Mouse (Mus musculus): ENCODE data around the gene BC049715. TPM values are rescaled to one million over a fixed set of nuclear protein-coding genes. Genes with fewer than 3 reads are reported as not detected.

The BC049715 gene
- polyA plus RNA-seq, 1 experiment from 2014 or later = 0.46 TPM

DNA sequence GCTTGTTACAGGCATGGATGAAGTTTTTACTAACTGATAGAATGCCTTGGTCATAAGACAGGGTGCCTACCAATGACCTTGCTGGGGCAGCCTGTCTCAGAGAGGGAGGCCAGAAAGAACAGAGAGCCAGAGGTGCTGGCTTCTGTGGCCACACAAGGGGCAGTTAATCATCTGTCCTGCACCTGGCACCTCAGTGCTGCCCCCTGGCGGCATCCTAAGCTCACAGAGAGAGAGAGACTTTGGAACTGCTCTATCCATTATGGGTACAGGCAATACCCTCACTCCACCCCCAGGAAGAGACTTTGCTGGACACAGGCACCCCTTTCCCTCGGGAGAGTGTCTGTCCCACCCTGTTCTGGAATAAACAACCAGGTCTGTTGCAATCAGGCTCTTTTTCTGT, 20.4 kb downstream of the BC049715 start:
- WGBS = 22% methylated on average over 2 of the region's 2 CpGs
- Histone ChIP-seq H3K4me2 (replicated peaks; ENCODE audit: low read depth) (no peak overlapping the region), H3K36me3 (ENCODE audit: control insufficient read depth, insufficient read depth, low read length) (no peaks in the 10 kb centered on the region), H3K4me3 (ENCODE audit: low read depth, low read length) (no peak overlapping the region), H3K9me3 (ENCODE audit: control insufficient read depth, low read length) (no peaks in the 10 kb centered on the region), H3K27ac (replicated peaks) (no peak overlapping the region), H3K27me3 (ENCODE audit: control insufficient read depth, insufficient read depth, low read length) (no peaks in the 10 kb centered on the region), H3K4me1 (replicated peaks; ENCODE audit: control insufficient read depth, insufficient read depth) (no peaks in the 10 kb centered on the region), H3K9ac (ENCODE audit: low read length) (no peak overlapping the region)
- ATAC-seq (ENCODE audit: low FRiP score, low TSS enrichment) (peak; percentile 59; the same call in 1 of the 2 replicates), DNase-seq (ENCODE audit: low spot score) (peak; percentile 68)
- TF ChIP-seq EP300 (optimal IDR thresholded peaks at IDR 0.05) (no peak), CTCF (IDR thresholded peaks at IDR 0.05; ENCODE audit: low read depth) (peak; percentile 78)

DNA sequence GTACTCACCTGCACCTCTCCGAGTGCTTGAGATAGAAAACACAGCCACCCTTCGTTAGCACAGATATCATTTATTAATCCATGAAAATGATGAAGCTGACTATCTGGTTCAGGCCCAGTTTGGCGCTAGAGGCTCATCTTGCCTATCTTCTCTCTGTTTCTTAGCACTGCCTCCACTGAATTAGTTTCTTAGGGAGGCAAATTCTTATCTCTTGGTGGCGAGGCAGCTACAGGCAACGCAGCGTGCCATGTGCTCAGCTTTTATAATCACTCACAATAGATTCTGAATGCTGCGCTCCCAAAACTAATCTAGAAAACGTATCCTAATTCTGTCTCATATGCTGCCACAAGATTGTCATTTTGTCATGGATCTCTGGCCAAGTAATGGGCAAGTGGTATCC, 21.0 kb downstream of the BC049715 start:
- WGBS = 74% methylated on average over 8 of the region's 8 CpGs
- Histone ChIP-seq H3K27me3 (ENCODE audit: control insufficient read depth, insufficient read depth, low read length) (no peaks in the 10 kb centered on the region), H3K4me3 (ENCODE audit: low read depth, low read length) (no peak overlapping the region)

GRCm38 (mm10) chr6:136848971-136849370, 21.5 kb downstream of the BC049715 start:
- H3K4me2 ChIP-seq (replicated peaks; ENCODE audit: low read depth) = no peak overlapping the region
- no peak for TF ChIP-seq CTCF (IDR thresholded peaks at IDR 0.05; ENCODE audit: low read depth)
- no peak for TF ChIP-seq EP300 (optimal IDR thresholded peaks at IDR 0.05)
- H3K9me3 ChIP-seq (ENCODE audit: control insufficient read depth, low read length) = no peaks in the 10 kb centered on the region
- no peak for DNase-seq (ENCODE audit: low spot score)
- ATAC-seq (ENCODE audit: low FRiP score, low TSS enrichment) = no peak
- no peaks in the 10 kb centered on the region for H3K27me3 ChIP-seq (ENCODE audit: control insufficient read depth, insufficient read depth, low read length)
- no peak overlapping the region for H3K4me3 ChIP-seq (ENCODE audit: low read depth, low read length)
- 0 out of 2 replicates have a peak overlapping the region, but pooled peaks have one; percentile 13 for H3K27ac ChIP-seq (replicated peaks)
- WGBS = 88% methylated on average over 5 of the region's 5 CpGs
- no peak overlapping the region for H3K9ac ChIP-seq (ENCODE audit: low read length)
- no peaks in the 10 kb centered on the region for H3K36me3 ChIP-seq (ENCODE audit: control insufficient read depth, insufficient read depth, low read length)
- H3K4me1 ChIP-seq (replicated peaks; ENCODE audit: control insufficient read depth, insufficient read depth) = no peaks in the 10 kb centered on the region

More for the DNA sequence above, 21.0 kb downstream of the BC049715 start:
- Histone ChIP-seq H3K9ac (ENCODE audit: low read length) (no peak overlapping the region), H3K27ac (replicated peaks) (no peak overlapping the region), H3K9me3 (ENCODE audit: control insufficient read depth, low read length) (no peaks in the 10 kb centered on the region), H3K4me2 (replicated peaks; ENCODE audit: low read depth) (no peak overlapping the region), H3K4me1 (replicated peaks; ENCODE audit: control insufficient read depth, insufficient read depth) (no peaks in the 10 kb centered on the region), H3K36me3 (ENCODE audit: control insufficient read depth, insufficient read depth, low read length) (no peaks in the 10 kb centered on the region)
- ATAC-seq (ENCODE audit: low FRiP score, low TSS enrichment) = no peak
- DNase-seq (ENCODE audit: low spot score) = no peak
- TF ChIP-seq EP300 (optimal IDR thresholded peaks at IDR 0.05) = no peak
- TF ChIP-seq CTCF (IDR thresholded peaks at IDR 0.05; ENCODE audit: low read depth) = no peak

DNA sequence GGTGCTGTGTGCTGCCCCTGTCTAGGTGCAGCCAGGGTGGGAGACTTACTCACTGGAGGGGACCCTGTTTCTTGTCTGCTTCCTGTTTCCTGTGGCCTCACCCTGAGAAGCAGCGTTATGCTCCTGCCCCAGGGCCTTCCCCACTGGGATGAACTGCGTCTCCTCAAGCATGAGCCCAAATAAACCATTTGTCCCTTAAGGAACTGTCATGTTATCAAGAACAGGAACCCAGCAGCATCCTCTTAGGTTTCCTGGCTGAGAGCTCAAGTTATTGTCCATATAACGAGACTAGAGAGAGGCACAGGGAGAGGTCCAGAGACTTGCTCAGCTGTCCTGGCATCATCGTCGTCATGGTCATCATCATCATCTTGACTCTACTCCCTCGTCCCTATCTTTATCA, 22.8 kb downstream of the BC049715 start:
- no peaks in the 10 kb centered on the region for H3K36me3 ChIP-seq (ENCODE audit: control insufficient read depth, insufficient read depth, low read length)
- DNase-seq (ENCODE audit: low spot score) (no peak), ATAC-seq (ENCODE audit: low FRiP score, low TSS enrichment) (no peak)
- H3K27ac ChIP-seq (replicated peaks) = no peak overlapping the region
- no peak overlapping the region for H3K4me2 ChIP-seq (replicated peaks; ENCODE audit: low read depth)
- H3K9ac ChIP-seq (ENCODE audit: low read length) = no peak overlapping the region
- no peak overlapping the region for H3K4me3 ChIP-seq (ENCODE audit: low read depth, low read length)
- no peaks in the 10 kb centered on the region for H3K9me3 ChIP-seq (ENCODE audit: control insufficient read depth, low read length)
- 73% methylated on average over 6 of the region's 6 CpGs for WGBS
- H3K4me1 ChIP-seq (replicated peaks; ENCODE audit: control insufficient read depth, insufficient read depth) = no peaks in the 10 kb centered on the region
- no peak for TF ChIP-seq EP300 (optimal IDR thresholded peaks at IDR 0.05)
- no peak for TF ChIP-seq CTCF (IDR thresholded peaks at IDR 0.05; ENCODE audit: low read depth)
- H3K27me3 ChIP-seq (ENCODE audit: control insufficient read depth, insufficient read depth, low read length) = no peaks in the 10 kb centered on the region

- no peaks in the 10 kb centered on the region for H3K27me3 ChIP-seq (ENCODE audit: control insufficient read depth, insufficient read depth, low read length)
- TF ChIP-seq CTCF (IDR thresholded peaks at IDR 0.05; ENCODE audit: low read depth) = no peak
- no peak for TF ChIP-seq EP300 (optimal IDR thresholded peaks at IDR 0.05)
- ATAC-seq (ENCODE audit: low FRiP score, low TSS enrichment) = no peak
- H3K4me1 ChIP-seq (replicated peaks; ENCODE audit: control insufficient read depth, insufficient read depth) = no peaks in the 10 kb centered on the region
- no peak overlapping the region for H3K4me3 ChIP-seq (ENCODE audit: low read depth, low read length)
- no peak overlapping the region for H3K4me2 ChIP-seq (replicated peaks; ENCODE audit: low read depth)
- no peaks in the 10 kb centered on the region for H3K9me3 ChIP-seq (ENCODE audit: control insufficient read depth, low read length)
- H3K27ac ChIP-seq (replicated peaks) = peak overlapping the region; percentile 40
- no peaks in the 10 kb centered on the region for H3K36me3 ChIP-seq (ENCODE audit: control insufficient read depth, insufficient read depth, low read length)
- WGBS = 71% methylated on average over 4 of the region's 4 CpGs
- DNase-seq (ENCODE audit: low spot score) = no peak
- H3K9ac ChIP-seq (ENCODE audit: low read length) = no peak overlapping the region
These were observed 24.9 kb downstream of the BC049715 start for GRCm38 (mm10) chr6:136852348-136852747.

DNA sequence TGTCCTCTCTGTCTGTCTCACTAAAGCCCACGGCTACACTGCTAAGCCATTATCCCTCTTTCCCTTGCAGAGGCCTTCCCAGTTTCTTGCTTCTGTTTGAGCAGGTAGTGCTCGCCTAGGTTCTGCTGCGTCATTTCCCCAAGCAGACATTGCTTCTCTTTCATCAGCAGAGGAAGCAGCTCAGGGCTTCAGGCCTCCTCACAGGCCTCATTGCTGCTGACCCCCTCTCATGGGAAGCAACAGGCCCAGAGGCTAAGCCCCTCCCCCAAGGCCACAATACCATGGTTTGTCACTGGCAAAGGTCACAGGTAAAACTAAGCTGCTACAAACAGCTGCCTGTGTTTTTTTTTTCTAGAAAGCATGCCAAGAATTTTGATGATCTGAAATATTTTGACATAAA, 25.3 kb downstream of the BC049715 start:
- 45% methylated on average over 3 of the region's 3 CpGs for WGBS
- no peak overlapping the region for H3K4me3 ChIP-seq (ENCODE audit: low read depth, low read length)
- DNase-seq (ENCODE audit: low spot score) = no peak
- no peaks in the 10 kb centered on the region for H3K9me3 ChIP-seq (ENCODE audit: control insufficient read depth, low read length)
- no peaks in the 10 kb centered on the region for H3K36me3 ChIP-seq (ENCODE audit: control insufficient read depth, insufficient read depth, low read length)
- peaks cover 3% of the 10 kb centered on the region; the same call in 1 of the 2 replicates for H3K4me1 ChIP-seq (replicated peaks; ENCODE audit: control insufficient read depth, insufficient read depth)
- no peak for ATAC-seq (ENCODE audit: low FRiP score, low TSS enrichment)
- H3K4me2 ChIP-seq (replicated peaks; ENCODE audit: low read depth) = no peak overlapping the region
- no peak for TF ChIP-seq EP300 (optimal IDR thresholded peaks at IDR 0.05)
- no peak for TF ChIP-seq CTCF (IDR thresholded peaks at IDR 0.05; ENCODE audit: low read depth)
- H3K27ac ChIP-seq (replicated peaks) = peak overlapping the region; percentile 40
- H3K9ac ChIP-seq (ENCODE audit: low read length) = no peak overlapping the region
- no peaks in the 10 kb centered on the region for H3K27me3 ChIP-seq (ENCODE audit: control insufficient read depth, insufficient read depth, low read length)

Data from stomach, postnatal 0 days (tissue).